Mouse (Mus musculus) layer of hippocampus, postnatal 36 days (tissue): ENCODE measurements around the gene Dcun1d1. TPM values are rescaled to one million over a fixed set of nuclear protein-coding genes. Genes with fewer than 3 reads are reported as not detected.
A peak's percentile ranks its signal among the peaks of the same experiment; 100 is the strongest.

Source experiments
- DNase-seq, 2 experiments: peaks; one replicate each; pipeline ENCODE4 v3.0.0; 2022
- total RNA-seq, 2 experiments: library from RNA; stranded (reverse); gene quantifications; 2 replicates each; pipeline ENCODE4 v1.2.3; 2021

Dcun1d1 gene
- total RNA-seq, result 10 to 100 TPM; 66.5 to 68.4 TPM

- no peak for DNase-seq
Observed at GRCm38 (mm10) chr3:35937345-35937744, at the start of gene Dcun1d1. TSS of gene Dcun1d1 (minus strand) at chr3:35937445.

GRCm38 (mm10) chr3:35986266-35986665 lies 49.0 kb upstream of the Dcun1d1 start:
- DNase-seq, result no peak

DNA sequence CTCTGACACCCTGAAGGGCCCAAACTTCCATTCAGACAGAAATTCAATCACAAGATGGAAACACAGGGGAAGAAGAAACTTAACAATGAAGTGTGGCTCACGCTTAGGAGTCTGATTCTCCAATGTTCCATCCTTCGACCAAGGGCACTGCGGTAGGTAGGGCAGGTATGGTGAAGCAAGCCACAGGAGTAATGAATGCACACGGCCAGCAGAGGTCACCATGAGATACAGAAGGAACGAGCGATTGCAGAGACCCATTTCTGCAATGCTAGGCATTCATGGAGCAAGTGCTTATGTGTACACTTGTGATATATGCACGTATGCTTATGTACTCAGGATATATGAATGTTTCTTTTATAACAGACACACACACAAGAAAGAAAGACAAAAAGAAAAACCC lies 36.3 kb upstream of the Dcun1d1 start:
- no peak for DNase-seq

GRCm38 (mm10) chr3:35972985-35973384 lies 35.7 kb upstream of the Dcun1d1 start:
- no peak for DNase-seq

GRCm38 (mm10) chr3:35971149-35971548 lies 33.9 kb upstream of the Dcun1d1 start:
- peak in 1 of 2 experiments; percentile 5 for DNase-seq

DNA sequence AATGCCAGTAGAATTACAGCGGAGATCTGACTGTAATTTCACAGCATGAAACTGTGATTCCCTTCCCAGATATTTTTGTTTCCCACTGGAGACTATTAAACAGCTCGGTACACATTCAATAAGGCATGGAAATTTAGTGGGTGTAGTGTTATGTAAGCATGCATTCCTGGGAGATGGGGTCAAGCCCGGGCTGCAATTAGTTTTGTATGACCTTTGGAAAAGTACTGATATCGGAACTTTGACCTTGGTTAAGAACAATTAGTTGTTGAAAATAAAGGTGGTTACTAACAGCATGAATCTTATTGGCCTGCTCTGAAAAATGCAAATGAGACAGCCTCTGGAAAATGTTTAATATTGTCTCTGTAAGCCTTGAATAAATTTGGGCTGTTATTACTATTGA lies 33.2 kb upstream of the Dcun1d1 start:
- DNase-seq, result no peak

GRCm38 (mm10) chr3:35967366-35967921 lies 30.2 kb upstream of the Dcun1d1 start:
- no peak for DNase-seq

GRCm38 (mm10) chr3:35966493-35966892 lies 29.2 kb upstream of the Dcun1d1 start:
- no peak for DNase-seq

GRCm38 (mm10) chr3:35964928-35965327 lies 27.7 kb upstream of the Dcun1d1 start:
- DNase-seq, result no peak

DNA sequence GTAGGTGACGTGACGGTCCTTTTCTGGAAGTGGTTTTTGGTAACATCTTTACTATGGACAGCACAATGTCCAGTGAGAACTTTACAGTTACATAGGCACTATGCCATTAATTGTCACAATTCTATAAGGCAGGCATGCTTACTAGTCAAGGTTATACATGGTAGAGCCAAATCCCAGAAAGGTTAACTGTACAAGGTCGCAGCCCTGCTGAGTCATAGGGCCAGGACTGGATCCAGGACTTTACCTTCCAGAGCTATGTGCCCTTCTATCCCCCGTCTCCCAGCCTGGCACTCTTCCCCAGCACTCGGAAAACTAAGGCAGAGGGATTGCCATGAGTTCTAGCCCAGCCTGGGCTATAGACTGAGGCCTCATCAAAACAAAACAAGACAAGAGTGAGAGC lies 26.7 kb upstream of the Dcun1d1 start:
- DNase-seq, result no peak

DNA sequence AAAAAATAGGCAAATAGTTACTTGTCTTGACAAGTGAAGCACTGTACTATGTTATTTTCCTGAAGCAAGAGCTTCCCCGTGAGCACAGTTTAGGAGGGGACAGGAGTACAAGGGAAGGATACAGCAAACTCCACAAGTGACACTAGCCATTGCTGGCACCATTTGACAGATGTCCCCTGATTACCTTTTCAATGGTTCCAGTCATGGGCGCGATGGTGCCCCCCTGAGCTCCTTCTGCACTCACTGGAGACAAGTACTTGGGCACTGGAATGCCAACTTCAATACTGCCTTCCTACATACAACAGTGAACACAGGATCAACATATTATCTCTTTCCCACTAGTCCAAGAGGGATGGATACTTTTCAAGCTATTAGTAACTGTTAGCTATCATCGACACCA lies 26.2 kb upstream of the Dcun1d1 start:
- no peak for DNase-seq

GRCm38 (mm10) chr3:35962967-35963366 lies 25.7 kb upstream of the Dcun1d1 start:
- no peak for DNase-seq

DNA sequence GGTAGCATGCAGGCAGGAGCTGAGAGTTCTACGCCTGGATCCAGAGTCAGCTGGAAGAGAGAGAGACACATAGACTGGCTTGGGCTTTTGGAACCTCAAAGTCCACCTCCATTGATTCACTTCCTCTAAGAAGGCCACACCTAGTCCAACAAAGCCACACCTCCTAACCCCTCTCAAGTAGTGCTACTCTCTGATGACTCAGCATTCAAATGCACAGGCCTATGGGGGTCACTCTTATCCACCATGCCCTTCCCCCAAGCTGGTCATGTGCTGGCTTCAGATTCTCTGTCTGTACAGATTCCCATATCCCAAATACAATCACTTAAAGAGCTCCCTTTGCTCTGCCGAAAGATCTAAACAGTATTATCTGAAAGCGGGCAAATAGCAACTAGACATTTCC lies 20.0 kb upstream of the Dcun1d1 start:
- DNase-seq, result no peak

GRCm38 (mm10) chr3:35954901-35955575 lies 17.8 kb upstream of the Dcun1d1 start:
- DNase-seq, result no peak

- DNase-seq, result no peak
Observed at GRCm38 (mm10) chr3:35953816-35954215, 16.6 kb upstream of the Dcun1d1 start.

GRCm38 (mm10) chr3:35953184-35953583 lies 15.9 kb upstream of the Dcun1d1 start:
- no peak for DNase-seq

DNA sequence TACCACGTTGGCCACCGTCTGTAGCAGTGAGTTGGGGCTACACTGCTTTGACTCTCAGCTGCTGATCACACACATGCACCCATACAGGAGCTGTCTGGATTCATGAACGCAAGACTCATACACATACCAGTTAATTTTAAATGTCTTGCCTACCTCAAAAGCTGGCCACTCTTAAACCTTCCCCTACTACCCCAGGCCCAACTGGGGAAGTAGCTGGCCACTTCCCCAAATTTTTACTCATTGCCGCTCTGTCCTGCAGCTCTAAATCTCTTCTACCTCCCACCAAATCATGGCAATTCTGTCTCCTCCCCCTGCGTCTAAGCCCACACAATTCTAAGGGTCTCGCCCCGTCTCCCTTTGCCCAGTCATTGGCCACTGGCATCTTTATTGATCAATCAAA lies 11.0 kb upstream of the Dcun1d1 start:
- DNase-seq, result no peak

DNA sequence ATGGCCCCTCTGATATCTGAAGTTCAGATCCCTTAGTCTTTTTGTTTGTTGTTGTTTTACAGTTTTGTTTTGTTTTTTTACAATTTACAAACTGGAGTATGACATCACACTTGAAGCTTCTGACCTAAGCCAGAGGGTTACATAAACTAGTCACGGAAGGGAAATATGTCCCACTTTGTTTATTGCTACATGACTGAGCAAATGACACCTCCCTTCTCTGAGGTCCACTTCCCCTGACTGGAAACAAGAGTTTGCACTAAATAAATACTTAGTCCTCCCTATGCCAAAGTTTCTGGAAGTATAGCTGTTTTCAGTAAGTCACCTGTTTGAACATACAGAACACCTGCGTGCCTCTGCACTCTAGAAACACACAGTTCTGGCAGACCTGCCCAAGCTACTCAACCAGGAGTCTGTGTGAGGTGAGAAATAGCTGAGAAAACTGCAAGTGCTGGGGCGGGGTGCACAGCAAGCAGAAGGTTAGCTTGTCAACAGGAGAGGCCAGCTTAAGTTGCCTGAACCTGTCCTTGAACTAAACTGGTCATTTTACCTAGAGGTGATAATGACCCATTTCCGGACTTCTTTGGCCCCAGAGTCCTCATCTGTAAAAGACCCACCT lies 3.4 kb upstream of the Dcun1d1 start:
- DNase-seq, result no peak

- DNase-seq, result no peak
Observed at GRCm38 (mm10) chr3:35940047-35940446, 2.8 kb upstream of the Dcun1d1 start.

GRCm38 (mm10) chr3:35933405-35933777 lies 3.9 kb downstream of the Dcun1d1 start:
- peak in 1 of 2 experiments; percentile 15 for DNase-seq

GRCm38 (mm10) chr3:35932735-35933404 lies 4.4 kb downstream of the Dcun1d1 start:
- peak; percentile 75 to 81 for DNase-seq

GRCm38 (mm10) chr3:35931896-35932727 lies 5.1 kb downstream of the Dcun1d1 start:
- peak; percentile 30 to 43 for DNase-seq

- no peak for DNase-seq
Observed at GRCm38 (mm10) chr3:35931359-35931758, 5.9 kb downstream of the Dcun1d1 start.
